Mouse (Mus musculus) lung, adult 2 months (tissue): ENCODE results near the gene Spty2d1. TPM values are rescaled to one million over a fixed set of nuclear protein-coding genes. Genes with fewer than 3 reads are reported as not detected.
A peak's percentile ranks its signal among the peaks of the same experiment; 100 is the strongest.

ENCODE experiments used
- DNase-seq: peaks from one replicate; pipeline ENCODE4 v3.0.0; 2022
- H3K4me1 ChIP-seq: fragments of 200-500 bp; 2 replicates; pipeline ENCODE4 v1.6.1; 2011; ENCODE audit warnings: low read length; ENCODE audit not compliant: control insufficient read depth, insufficient read depth
- H3K4me3 ChIP-seq: fragments of 200-500 bp; replicated peaks from 2 replicates; pipeline ENCODE3; 2011; ENCODE audit warnings: low read depth, mild to moderate bottlenecking, control low read depth, low read length; ENCODE audit errors: extremely low read depth
- CTCF ChIP-seq: fragments of 200-500 bp; IDR thresholded peaks from 2 replicates; pipeline ENCODE4 v1.5.1; 2011; ENCODE audit warnings: mild to moderate bottlenecking, low read length, control low read depth; ENCODE audit not compliant: insufficient read depth
- POLR2A ChIP-seq: fragments of 200-500 bp; IDR thresholded peaks from 2 replicates; pipeline ENCODE4 v1.6.1; 2011; ENCODE audit warnings: low read depth, mild to moderate bottlenecking, control low read depth, low read length, borderline replicate concordance; ENCODE audit errors: extremely low read depth
- WGBS: fragments of 180-500 bp; shearing (Covaris S2); methylation state at CpG from one replicate; pipeline ENCODE4 v1.1.7; 2018; 5-methylcytosine and 5-hydroxymethylcytosine counted together
- polyA plus RNA-seq: library from polyadenylated mRNA; depleted of rRNA; stranded (reverse); fragments of >200 nt; gene quantifications from 2 replicates; pipeline ENCODE4 v1.2.3, GENCODE M21; 2012

The Spty2d1 gene
- polyA plus RNA-seq, 1 experiment: 5.6 TPM

- H3K4me1 ChIP-seq: peaks cover 9% of the 10 kb centered on the region
- no peak for DNase-seq
- WGBS: 33% methylated on average over 9 of the region's 9 CpGs
- TF ChIP-seq CTCF (no peak), POLR2A (no peak)
- H3K4me3 ChIP-seq: no peak overlapping the region
Observed at GRCm38 (mm10) chr7:47013131-47013767, 5.0 kb upstream of the Spty2d1 start.

GRCm38 (mm10) chr7:47007818-47008167 lies 418 bp downstream of the Spty2d1 start:
- TF ChIP-seq POLR2A: no peak
- TF ChIP-seq CTCF: peak; percentile 52; the same call in 1 of the 2 replicates
- Histone ChIP-seq H3K4me3 (peak overlapping the region; percentile 80), H3K4me1 (peaks cover 5% of the 10 kb centered on the region; the same call in 1 of the 2 replicates)
- under 1% methylated on average over 25 of the region's 25 CpGs for WGBS
- no peak for DNase-seq

- 6% methylated on average over 21 of the region's 21 CpGs for WGBS
- no peak for DNase-seq
- TF ChIP-seq POLR2A (no peak), CTCF (no peak)
- Histone ChIP-seq H3K4me3 (peak overlapping the region; percentile 80), H3K4me1 (peaks cover 5% of the 10 kb centered on the region; the same call in 1 of the 2 replicates)
Observed at GRCm38 (mm10) chr7:47007109-47007780, 966 bp downstream of the Spty2d1 start.

- no peak for DNase-seq
- TF ChIP-seq CTCF (no peak), POLR2A (no peak)
- Histone ChIP-seq H3K4me3 (no peak overlapping the region), H3K4me1 (peaks cover 8% of the 10 kb centered on the region)
- 70% methylated on average over 3 of the region's 3 CpGs for WGBS
Observed at GRCm38 (mm10) chr7:47003411-47004115, 4.6 kb downstream of the Spty2d1 start.

- TF ChIP-seq CTCF: no peak
- TF ChIP-seq POLR2A: no peak
- no peak for DNase-seq
- whole genome bisulfite sequencing: 77% methylated on average over 4 of the region's 4 CpGs
- no peak overlapping the region for H3K4me3 ChIP-seq
- peaks cover 5% of the 10 kb centered on the region for H3K4me1 ChIP-seq
Observed at GRCm38 (mm10) chr7:47001900-47002275, 6.3 kb downstream of the Spty2d1 start.

- 26% methylated on average over 5 of the region's 5 CpGs for WGBS
- no peak for TF ChIP-seq POLR2A
- TF ChIP-seq CTCF: no peak
Observed at GRCm38 (mm10) chr7:47001125-47001899, 6.9 kb downstream of the Spty2d1 start.

GRCm38 (mm10) chr7:47000644-47000983 lies 7.6 kb downstream of the Spty2d1 start:
- 29% methylated on average over 3 of the region's 3 CpGs for WGBS
- TF ChIP-seq POLR2A: no peak
- TF ChIP-seq CTCF: no peak
- no peak overlapping the region for H3K4me3 ChIP-seq
- H3K4me1 ChIP-seq: peaks cover 5% of the 10 kb centered on the region
- no peak for DNase-seq

More at GRCm38 (mm10) chr7:47001125-47001899, 6.9 kb downstream of the Spty2d1 start:
- no peak overlapping the region for H3K4me3 ChIP-seq
- no peak for DNase-seq
- peaks cover 5% of the 10 kb centered on the region for H3K4me1 ChIP-seq

GRCm38 (mm10) chr7:46999983-47000643 lies 8.1 kb downstream of the Spty2d1 start:
- no peak for TF ChIP-seq CTCF
- TF ChIP-seq POLR2A: no peak
- no peak for DNase-seq
- peaks cover 5% of the 10 kb centered on the region for H3K4me1 ChIP-seq
- H3K4me3 ChIP-seq: no peak overlapping the region
- WGBS: 66% methylated on average over 8 of the region's 8 CpGs

- Histone ChIP-seq H3K4me3 (no peak overlapping the region), H3K4me1 (peaks cover 5% of the 10 kb centered on the region)
- 87% methylated on average over 2 of the region's 2 CpGs for WGBS
- no peak for TF ChIP-seq CTCF
- no peak for TF ChIP-seq POLR2A
- DNase-seq: no peak
Observed at GRCm38 (mm10) chr7:46998942-46999341, 9.3 kb downstream of the Spty2d1 start.
